Mouse (Mus musculus): ENCODE data around the gene Trim56. TPM values are rescaled to one million over a fixed set of nuclear protein-coding genes. Genes with fewer than 3 reads are reported as not detected.

Gene Trim56
- polyA plus RNA-seq, 1 experiment from 2014 or later = 4.4 TPM

DNA sequence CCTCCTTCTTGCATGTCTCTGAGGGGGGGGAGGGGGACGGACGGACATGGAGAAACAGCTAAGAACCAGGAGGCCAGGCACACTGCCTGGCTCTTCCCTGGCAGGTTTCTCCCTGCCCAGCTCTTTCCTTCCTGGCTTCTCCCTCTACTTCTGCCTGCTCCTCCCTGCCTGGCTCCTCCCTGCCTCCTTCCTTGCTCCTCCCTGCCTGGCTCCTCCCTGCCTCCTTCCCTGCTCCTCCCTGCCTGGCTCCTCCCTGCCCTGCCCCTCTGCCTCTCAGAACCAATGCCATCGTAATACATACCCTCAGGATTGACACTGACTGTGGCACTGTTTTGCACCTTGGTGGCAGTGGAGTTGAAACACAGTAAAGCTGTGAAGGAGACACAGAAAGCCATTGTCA is 24.8 kb upstream of the Trim56 start:
- no peaks in the 10 kb centered on the region for H3K9me3 ChIP-seq (ENCODE audit: control insufficient read depth, low read length)
- ATAC-seq (ENCODE audit: low FRiP score, low TSS enrichment) = no peak
- H3K27me3 ChIP-seq (ENCODE audit: control insufficient read depth, insufficient read depth, low read length) = no peaks in the 10 kb centered on the region
- H3K36me3 ChIP-seq (ENCODE audit: control insufficient read depth, insufficient read depth, low read length) = no peaks in the 10 kb centered on the region
- no peak for DNase-seq (ENCODE audit: low spot score)
- no peaks in the 10 kb centered on the region for H3K4me1 ChIP-seq (replicated peaks; ENCODE audit: control insufficient read depth, insufficient read depth)
- H3K4me2 ChIP-seq (replicated peaks; ENCODE audit: low read depth) = no peak overlapping the region
- no peak overlapping the region for H3K27ac ChIP-seq (replicated peaks)
- H3K9ac ChIP-seq (ENCODE audit: low read length) = no peak overlapping the region
- H3K4me3 ChIP-seq (ENCODE audit: low read depth, low read length) = no peak overlapping the region
- TF ChIP-seq CTCF (IDR thresholded peaks at IDR 0.05; ENCODE audit: low read depth) (no peak), EP300 (optimal IDR thresholded peaks at IDR 0.05) (no peak)
- WGBS = 24% methylated on average over 3 of the region's 3 CpGs

DNA sequence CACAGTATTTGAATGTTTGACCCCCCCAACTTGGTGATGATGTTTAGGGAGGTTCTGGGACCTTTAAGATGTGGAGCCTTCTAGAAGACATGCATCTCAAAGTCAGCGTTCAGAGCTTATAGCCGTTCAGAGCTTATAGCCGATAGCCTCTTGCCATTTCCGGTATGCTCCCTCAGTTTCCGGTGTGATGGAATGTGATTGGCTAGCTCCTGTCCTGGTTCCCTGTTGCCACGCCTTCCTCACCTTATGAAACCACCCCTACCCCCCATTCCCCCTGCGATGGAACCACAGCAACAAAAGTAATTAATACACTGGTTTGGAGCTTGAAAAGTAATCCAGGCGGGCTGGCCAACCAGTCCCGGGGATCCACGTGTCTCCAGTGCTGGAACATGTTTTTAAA is 23.0 kb upstream of the Trim56 start:
- TF ChIP-seq CTCF (IDR thresholded peaks at IDR 0.05; ENCODE audit: low read depth) (no peak), EP300 (optimal IDR thresholded peaks at IDR 0.05) (no peak)
- ATAC-seq (ENCODE audit: low FRiP score, low TSS enrichment) = no peak
- 83% methylated on average over 10 of the region's 10 CpGs for WGBS

DNA sequence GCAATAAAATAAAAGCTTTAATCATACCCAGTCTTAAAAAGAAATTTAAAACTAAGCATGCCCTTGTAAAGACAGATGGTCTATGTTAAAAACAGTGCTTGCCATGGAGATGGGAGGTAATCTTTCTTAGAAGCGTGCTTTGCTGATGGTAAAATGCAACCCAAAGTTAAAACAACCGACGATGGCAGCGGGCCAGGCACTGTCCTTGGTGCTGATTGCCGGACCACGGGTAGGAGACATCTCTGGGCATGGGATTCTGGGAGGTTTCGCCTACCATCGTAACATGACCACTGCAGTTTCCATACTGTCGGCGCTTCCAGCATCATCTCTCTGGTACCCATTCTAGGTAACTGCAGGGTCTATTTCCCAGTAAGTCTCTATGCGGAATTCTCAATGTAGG is 18.9 kb upstream of the Trim56 start:
- Histone ChIP-seq H3K4me3 (ENCODE audit: low read depth, low read length) (no peak overlapping the region), H3K4me2 (replicated peaks; ENCODE audit: low read depth) (no peak overlapping the region), H3K9ac (ENCODE audit: low read length) (no peak overlapping the region), H3K36me3 (ENCODE audit: control insufficient read depth, insufficient read depth, low read length) (no peaks in the 10 kb centered on the region), H3K9me3 (ENCODE audit: control insufficient read depth, low read length) (no peaks in the 10 kb centered on the region), H3K4me1 (replicated peaks; ENCODE audit: control insufficient read depth, insufficient read depth) (no peaks in the 10 kb centered on the region), H3K27ac (replicated peaks) (no peak overlapping the region), H3K27me3 (ENCODE audit: control insufficient read depth, insufficient read depth, low read length) (no peaks in the 10 kb centered on the region)
- TF ChIP-seq EP300 (optimal IDR thresholded peaks at IDR 0.05) (no peak), CTCF (IDR thresholded peaks at IDR 0.05; ENCODE audit: low read depth) (no peak)
- ATAC-seq (ENCODE audit: low FRiP score, low TSS enrichment) = no peak
- WGBS = 25% methylated on average over 11 of the region's 11 CpGs
- peak; percentile 44 for DNase-seq (ENCODE audit: low spot score)

More for the DNA sequence above, 23.0 kb upstream of the Trim56 start:
- Histone ChIP-seq H3K4me3 (ENCODE audit: low read depth, low read length) (no peak overlapping the region), H3K4me1 (replicated peaks; ENCODE audit: control insufficient read depth, insufficient read depth) (no peaks in the 10 kb centered on the region), H3K27ac (replicated peaks) (no peak overlapping the region), H3K27me3 (ENCODE audit: control insufficient read depth, insufficient read depth, low read length) (no peaks in the 10 kb centered on the region), H3K4me2 (replicated peaks; ENCODE audit: low read depth) (no peak overlapping the region), H3K9me3 (ENCODE audit: control insufficient read depth, low read length) (no peaks in the 10 kb centered on the region), H3K9ac (ENCODE audit: low read length) (no peak overlapping the region), H3K36me3 (ENCODE audit: control insufficient read depth, insufficient read depth, low read length) (no peaks in the 10 kb centered on the region)
- DNase-seq (ENCODE audit: low spot score) = no peak

DNA sequence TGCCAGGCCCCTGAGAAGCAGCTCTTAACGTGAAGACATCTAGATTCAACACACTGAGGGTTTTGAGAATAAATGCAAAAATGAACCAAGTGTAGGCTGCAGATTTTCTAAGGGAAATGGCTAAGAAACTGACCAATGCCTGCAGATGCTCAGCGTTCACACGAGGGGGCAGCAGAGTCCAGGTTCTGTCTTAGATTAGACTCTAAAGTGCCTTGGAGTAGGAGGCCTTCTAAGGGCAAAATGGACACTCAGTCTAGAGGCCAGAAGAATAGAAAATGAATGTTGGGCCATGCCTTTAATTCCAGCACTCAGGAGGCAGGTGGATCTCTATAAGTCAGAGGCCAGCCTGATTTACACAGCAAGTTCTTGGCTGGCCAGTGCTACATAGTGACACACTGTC is 15.5 kb upstream of the Trim56 start:
- Histone ChIP-seq H3K36me3 (ENCODE audit: control insufficient read depth, insufficient read depth, low read length) (no peaks in the 10 kb centered on the region), H3K4me1 (replicated peaks; ENCODE audit: control insufficient read depth, insufficient read depth) (no peaks in the 10 kb centered on the region), H3K27me3 (ENCODE audit: control insufficient read depth, insufficient read depth, low read length) (no peaks in the 10 kb centered on the region), H3K9ac (ENCODE audit: low read length) (no peak overlapping the region), H3K27ac (replicated peaks) (no peak overlapping the region), H3K9me3 (ENCODE audit: control insufficient read depth, low read length) (no peaks in the 10 kb centered on the region), H3K4me3 (ENCODE audit: low read depth, low read length) (no peak overlapping the region), H3K4me2 (replicated peaks; ENCODE audit: low read depth) (no peak overlapping the region)
- peak; percentile 94 for TF ChIP-seq CTCF (IDR thresholded peaks at IDR 0.05; ENCODE audit: low read depth)
- TF ChIP-seq EP300 (optimal IDR thresholded peaks at IDR 0.05) = no peak
- WGBS = 0% methylated on average over 3 of the region's 3 CpGs
- peak; percentile 44; the same call in 1 of the 2 replicates for ATAC-seq (ENCODE audit: low FRiP score, low TSS enrichment)
- peak; percentile 73 for DNase-seq (ENCODE audit: low spot score)

DNA sequence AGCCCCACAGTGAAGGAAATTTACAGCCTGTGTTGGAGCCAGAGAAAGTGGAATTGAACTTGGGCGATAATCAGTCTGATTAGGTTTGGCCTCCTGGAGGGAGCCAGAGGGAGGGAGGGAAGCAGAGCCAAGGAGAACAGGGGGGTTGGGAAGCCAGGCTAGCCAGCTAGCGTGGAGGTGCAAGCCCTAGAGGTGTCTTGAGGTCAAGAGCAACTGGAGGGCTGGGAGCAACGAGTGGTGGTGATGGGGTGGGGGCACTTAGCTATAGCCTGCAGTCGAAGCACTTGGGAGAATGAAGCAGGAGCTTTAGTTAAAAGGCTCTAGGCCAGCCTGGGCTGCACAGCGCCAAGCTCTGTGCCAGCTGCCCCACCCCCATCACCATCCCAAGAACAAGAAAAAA is 13.3 kb upstream of the Trim56 start:
- Histone ChIP-seq H3K4me2 (replicated peaks; ENCODE audit: low read depth) (no peak overlapping the region), H3K27ac (replicated peaks) (no peak overlapping the region), H3K4me1 (replicated peaks; ENCODE audit: control insufficient read depth, insufficient read depth) (no peaks in the 10 kb centered on the region), H3K9me3 (ENCODE audit: control insufficient read depth, low read length) (no peaks in the 10 kb centered on the region), H3K9ac (ENCODE audit: low read length) (no peak overlapping the region), H3K36me3 (ENCODE audit: control insufficient read depth, insufficient read depth, low read length) (no peaks in the 10 kb centered on the region), H3K4me3 (ENCODE audit: low read depth, low read length) (no peak overlapping the region), H3K27me3 (ENCODE audit: control insufficient read depth, insufficient read depth, low read length) (no peaks in the 10 kb centered on the region)
- WGBS = 25% methylated on average over 5 of the region's 5 CpGs
- DNase-seq (ENCODE audit: low spot score) (no peak), ATAC-seq (ENCODE audit: low FRiP score, low TSS enrichment) (no peak)
- TF ChIP-seq CTCF (IDR thresholded peaks at IDR 0.05; ENCODE audit: low read depth) (no peak), EP300 (optimal IDR thresholded peaks at IDR 0.05) (no peak)

DNA sequence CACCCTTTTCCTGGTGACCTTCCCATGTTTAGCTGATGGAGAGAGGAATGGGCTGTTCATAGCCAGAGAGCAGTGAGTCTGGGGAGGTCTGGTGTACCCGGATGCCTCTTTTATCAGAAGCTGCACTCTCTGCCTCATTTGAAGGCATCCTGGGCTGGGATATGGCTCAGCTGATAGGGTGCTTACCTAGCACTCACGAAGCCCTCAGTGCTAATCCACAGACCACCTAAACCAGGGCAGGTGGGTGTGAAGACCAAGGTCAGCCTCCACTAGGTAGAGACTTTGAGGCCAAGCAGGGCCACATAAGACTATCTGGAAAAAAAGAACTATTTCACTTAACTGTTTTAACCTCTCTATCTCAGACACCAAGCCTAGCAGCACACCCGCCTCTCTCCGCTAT is 7.5 kb upstream of the Trim56 start:
- ATAC-seq (ENCODE audit: low FRiP score, low TSS enrichment) (no peak), DNase-seq (ENCODE audit: low spot score) (no peak)
- H3K27me3 ChIP-seq (ENCODE audit: control insufficient read depth, insufficient read depth, low read length) = no peaks in the 10 kb centered on the region
- no peak overlapping the region for H3K9ac ChIP-seq (ENCODE audit: low read length)
- H3K4me2 ChIP-seq (replicated peaks; ENCODE audit: low read depth) = no peak overlapping the region
- no peak overlapping the region for H3K27ac ChIP-seq (replicated peaks)
- TF ChIP-seq CTCF (IDR thresholded peaks at IDR 0.05; ENCODE audit: low read depth) (no peak), EP300 (optimal IDR thresholded peaks at IDR 0.05) (no peak)
- H3K36me3 ChIP-seq (ENCODE audit: control insufficient read depth, insufficient read depth, low read length) = no peaks in the 10 kb centered on the region
- no peak overlapping the region for H3K4me3 ChIP-seq (ENCODE audit: low read depth, low read length)
- WGBS = 71% methylated on average over 4 of the region's 4 CpGs
- no peaks in the 10 kb centered on the region for H3K9me3 ChIP-seq (ENCODE audit: control insufficient read depth, low read length)
- H3K4me1 ChIP-seq (replicated peaks; ENCODE audit: control insufficient read depth, insufficient read depth) = peaks cover 2% of the 10 kb centered on the region; the same call in 1 of the 2 replicates

All from stomach, postnatal 0 days (tissue).